Mouse (Mus musculus) left cerebral cortex, postnatal 14 days (tissue): ENCODE data around the gene Sez6l2. TPM values are rescaled to one million over a fixed set of nuclear protein-coding genes. Genes with fewer than 3 reads are reported as not detected.

ENCODE experiments used
- DNase-seq, 2 experiments: peaks; one replicate each; pipeline ENCODE4 v3.0.0; 2021 to 2022; ENCODE audit warnings: low spot score in 2 of 2, mixed read lengths in 1 of 2
- intact Hi-C: fragments of 180-260 bp; cut with DNase I; formaldehyde crosslinking; loops from one replicate; pipeline ENCODE4 v1.15.1; 2025
- total RNA-seq, 2 experiments: library from RNA; stranded (reverse); gene quantifications; 2 replicates each; pipeline ENCODE4 v1.2.3; 2021

Sez6l2 gene
- total RNA-seq, 2 experiments from 2014 or later, result 335 to 339 TPM

DNA sequence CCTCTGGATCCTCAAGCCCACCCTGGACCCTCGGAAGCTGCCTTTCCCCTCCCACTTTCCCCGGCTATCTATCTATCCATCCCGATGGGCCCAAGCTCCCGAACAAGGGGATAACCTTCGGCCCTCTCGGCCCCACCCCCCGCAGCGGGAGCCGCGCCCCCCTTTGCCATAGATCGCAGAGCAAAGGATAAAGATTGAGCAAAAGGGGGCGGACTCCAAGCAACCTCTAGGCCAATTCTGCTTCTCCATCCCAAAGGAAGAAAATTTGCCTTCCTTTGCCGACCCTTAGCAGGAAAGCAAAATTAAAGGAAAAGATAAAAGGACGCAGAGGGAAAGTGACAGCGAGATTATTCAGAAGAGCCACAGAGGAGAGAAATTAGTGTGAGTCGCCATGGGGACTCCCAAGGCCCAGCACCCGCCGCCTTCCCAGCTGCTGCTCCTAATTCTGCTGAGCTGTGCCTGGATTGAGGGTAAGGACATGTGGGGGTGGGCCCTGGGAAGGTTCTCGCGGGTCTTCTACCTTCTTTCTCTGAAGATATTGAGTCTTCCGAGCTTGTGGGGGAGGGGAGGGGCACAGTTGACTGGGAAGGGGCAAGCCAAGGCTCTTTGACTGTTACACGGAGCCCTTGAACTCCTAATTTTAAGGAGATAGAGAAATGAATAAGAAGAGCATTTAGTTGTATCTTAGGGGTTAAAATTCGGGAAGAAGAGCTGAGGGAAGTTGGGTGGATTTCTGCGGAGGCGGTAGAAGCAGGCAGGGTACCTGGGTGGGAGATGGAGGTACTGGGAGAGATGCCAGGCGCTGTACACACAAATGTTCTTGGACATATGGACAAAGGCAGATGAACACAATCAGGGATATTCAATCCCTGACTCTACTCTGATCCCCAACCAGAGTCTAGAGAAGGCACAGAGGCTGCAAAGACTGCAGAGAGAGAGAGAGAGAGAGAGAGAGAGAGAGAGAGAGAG is 568 bp downstream of the Sez6l2 start:
- intact Hi-C loops, result loop anchor here (5.0 kb wide), 1 partner anchor 69 kb away; the partner anchor contains the start of gene Taok2
- DNase-seq, result peak; percentile 46 to 57

DNA sequence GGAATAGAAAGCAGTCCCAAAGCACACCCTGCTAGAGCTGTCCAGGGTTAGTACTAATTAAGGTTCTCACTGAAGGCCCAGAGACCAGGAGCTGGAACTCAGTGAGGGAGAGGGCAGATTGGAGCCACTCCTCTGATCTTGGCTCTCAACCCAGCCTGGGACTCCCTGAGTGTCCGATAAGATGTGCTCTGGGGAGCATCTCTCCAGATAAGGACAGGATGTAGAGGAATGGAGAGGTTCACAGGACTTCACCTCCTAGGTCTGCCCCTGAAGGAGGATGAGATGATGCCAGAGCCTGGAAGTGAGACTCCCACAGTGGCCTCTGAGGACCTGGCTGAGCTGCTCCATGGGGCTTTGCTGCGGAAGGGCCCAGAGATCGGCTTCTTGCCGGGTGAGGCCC is 1.4 kb downstream of the Sez6l2 start:
- no peak for DNase-seq
- intact Hi-C loops, result loop anchor here (5.0 kb wide), 1 partner anchor 69 kb away; the partner anchor contains the start of gene Taok2

- intact Hi-C loops, result loop anchor here (5.0 kb wide), 1 partner anchor 70 kb away; the partner anchor contains the start of gene Taok2
- no peak for DNase-seq
Observed at GRCm38 (mm10) chr7:126952646-126953045, 2.3 kb downstream of the Sez6l2 start.

DNA sequence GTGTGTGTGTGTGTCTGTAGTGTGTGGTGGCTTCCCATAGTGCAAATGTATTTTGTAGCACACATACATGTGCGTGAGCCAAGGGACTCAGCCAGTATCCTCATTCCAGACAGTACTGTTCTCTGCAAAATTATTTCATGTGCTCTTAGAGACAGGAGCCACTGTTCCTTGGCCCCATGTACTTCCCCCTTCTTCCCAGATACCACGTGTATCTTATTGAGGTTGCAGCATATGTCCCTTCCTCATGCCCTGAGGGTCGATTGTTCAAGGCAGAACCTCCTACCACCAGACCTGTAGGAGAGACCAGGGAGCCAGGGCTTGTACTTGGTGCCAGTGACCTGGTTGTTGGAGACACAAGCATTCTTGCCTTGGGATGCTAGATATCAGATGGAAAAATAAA is 4.8 kb downstream of the Sez6l2 start:
- intact Hi-C loops, result no loop called here
- DNase-seq, result no peak

DNA sequence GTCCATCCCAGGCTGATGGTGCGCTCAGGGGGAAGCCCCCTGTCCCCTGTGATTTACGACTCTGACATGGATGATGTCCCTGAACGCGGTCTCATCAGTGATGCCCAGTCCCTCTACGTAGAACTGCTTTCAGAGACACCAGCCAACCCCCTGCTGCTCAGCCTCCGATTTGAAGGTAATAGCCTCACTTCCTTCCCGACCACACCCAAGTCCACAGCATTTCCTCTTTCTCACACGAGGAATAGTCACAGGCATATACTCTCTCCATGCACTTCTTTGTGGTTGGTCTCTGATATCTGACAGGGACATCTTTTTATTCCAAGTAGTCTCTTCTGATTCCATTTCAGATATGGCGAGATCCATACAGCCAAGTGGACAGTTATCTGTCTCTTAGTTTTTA is 9.4 kb downstream of the Sez6l2 start:
- intact Hi-C loops, result no loop called here
- no peak for DNase-seq

GRCm38 (mm10) chr7:126961095-126961494 is 10.7 kb downstream of the Sez6l2 start:
- intact Hi-C loops, result no loop called here
- DNase-seq, result no peak

DNA sequence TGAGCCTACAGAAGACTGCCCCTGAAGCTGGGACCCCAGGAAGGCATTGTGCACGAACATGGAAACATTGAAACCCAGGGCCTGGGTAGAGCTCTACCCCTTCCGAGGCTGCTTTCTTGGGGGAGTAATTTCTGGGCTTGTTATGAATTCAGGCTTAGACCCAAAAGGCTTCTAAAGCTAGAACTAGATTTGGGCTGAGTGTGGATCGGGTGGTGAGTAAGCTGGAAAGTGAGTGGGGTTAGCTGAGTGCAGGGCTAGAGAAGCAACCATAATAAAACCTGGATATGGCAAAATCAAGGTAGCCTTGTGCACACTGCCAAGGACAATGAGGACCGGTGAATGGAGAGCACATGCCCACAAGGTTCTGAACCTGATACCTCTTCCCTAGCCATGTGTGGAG is 11.6 kb downstream of the Sez6l2 start:
- intact Hi-C loops, result no loop called here

GRCm38 (mm10) chr7:126963548-126964286 is 13.4 kb downstream of the Sez6l2 start:
- no peak for DNase-seq
- intact Hi-C loops, result no loop called here

More for the DNA sequence above, 11.6 kb downstream of the Sez6l2 start:
- no peak for DNase-seq

DNA sequence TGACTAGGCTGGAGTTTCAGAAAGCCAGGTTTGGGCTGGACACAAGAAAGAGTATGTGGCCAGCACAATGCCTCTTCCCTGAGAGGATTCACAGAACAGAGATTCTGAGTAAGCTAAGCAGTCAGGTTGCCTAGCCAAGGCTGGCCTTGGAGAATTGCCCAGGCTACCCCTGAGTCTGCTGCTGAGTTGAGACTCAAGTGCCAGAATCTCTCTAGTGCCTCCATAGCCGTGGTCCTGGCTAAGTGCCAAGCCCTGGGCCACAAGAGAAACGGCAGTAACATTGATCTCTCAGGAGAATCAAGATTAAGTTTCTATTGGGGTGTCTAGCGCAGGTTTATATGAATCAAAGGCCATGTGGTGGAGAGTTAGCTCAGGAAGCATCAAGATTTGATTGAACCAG is 15.2 kb downstream of the Sez6l2 start:
- intact Hi-C loops, result no loop called here
- no peak for DNase-seq

- intact Hi-C loops, result no loop called here
- no peak for DNase-seq
Observed at GRCm38 (mm10) chr7:126967361-126967760, 17.0 kb downstream of the Sez6l2 start.

DNA sequence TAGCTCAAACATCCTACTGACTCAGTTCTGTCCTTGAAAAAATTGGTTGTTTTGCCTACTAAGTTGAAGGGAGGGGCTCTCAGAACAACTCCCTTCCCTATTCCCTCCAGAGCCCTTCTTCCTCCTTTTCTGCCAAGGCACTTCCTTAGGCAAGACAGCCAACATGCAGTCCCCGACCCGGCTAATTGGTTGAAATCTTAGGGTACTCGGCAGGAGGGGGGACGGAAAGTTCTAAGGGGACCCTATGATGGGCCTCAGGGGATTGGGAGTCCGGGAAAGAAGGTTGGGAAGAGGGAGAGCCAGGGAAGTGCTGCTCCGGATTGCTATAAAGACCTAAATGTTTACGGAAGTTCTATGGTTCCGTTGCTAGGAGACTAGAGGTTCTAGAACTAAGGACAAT is 25.1 kb downstream of the Sez6l2 start:
- intact Hi-C loops, result loop anchor here (5.0 kb wide), 1 partner anchor 42 kb away; the partner anchor contains the start of genes Pagr1a and Pagr1b
- no peak for DNase-seq

- no peak for DNase-seq
- intact Hi-C loops, result loop anchor here (5.0 kb wide), 1 partner anchor 42 kb away; the partner anchor contains the start of genes Pagr1a and Pagr1b
Observed at GRCm38 (mm10) chr7:126975893-126975949, 25.4 kb downstream of the Sez6l2 start, which contains the start of gene Cdipt. Cdipt (plus strand) TSS chr7:126975914.

GRCm38 (mm10) chr7:126975950-126976866 is 25.8 kb downstream of the Sez6l2 start, which contains the start of gene Cdiptos:
Cdiptos (minus strand) TSS chr7:126976098.
- intact Hi-C loops, result loop anchor here (5.0 kb wide), 1 partner anchor 41 kb away; the partner anchor contains the start of genes Pagr1a and Pagr1b

DNA sequence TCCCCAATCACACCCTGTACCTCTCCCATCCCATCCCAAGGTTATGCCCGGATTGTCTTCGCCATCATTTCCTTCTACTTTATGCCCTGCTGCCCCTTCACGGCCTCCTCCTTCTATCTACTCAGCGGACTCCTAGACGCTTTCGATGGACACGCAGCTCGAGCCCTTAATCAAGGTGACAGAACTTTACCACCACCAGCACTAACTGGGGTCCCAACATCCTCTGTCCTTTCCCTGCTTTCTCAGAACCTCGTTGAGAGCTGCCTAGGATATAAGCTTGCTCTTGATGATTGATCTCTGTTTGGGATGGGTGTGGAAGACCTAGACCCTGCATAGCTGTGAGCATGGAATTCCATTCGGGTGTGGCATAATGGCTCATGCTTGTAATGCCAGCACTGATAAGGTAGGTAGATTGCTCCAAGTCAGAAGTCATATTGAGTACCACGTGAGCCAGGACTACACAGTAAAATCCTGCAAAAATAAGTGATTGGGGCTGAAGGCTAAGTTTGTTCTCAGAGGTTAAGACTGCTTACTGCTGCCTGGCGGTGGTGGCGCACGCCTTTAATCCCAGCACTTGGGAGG is 26.6 kb downstream of the Sez6l2 start:
- intact Hi-C loops, result loop anchor here (5.0 kb wide), 1 partner anchor 40 kb away; the partner anchor contains the start of genes Pagr1a and Pagr1b
- no peak for DNase-seq

More at GRCm38 (mm10) chr7:126975950-126976866, 25.8 kb downstream of the Sez6l2 start, which contains the start of gene Cdiptos:
- DNase-seq, result peak; percentile 97 to 98

DNA sequence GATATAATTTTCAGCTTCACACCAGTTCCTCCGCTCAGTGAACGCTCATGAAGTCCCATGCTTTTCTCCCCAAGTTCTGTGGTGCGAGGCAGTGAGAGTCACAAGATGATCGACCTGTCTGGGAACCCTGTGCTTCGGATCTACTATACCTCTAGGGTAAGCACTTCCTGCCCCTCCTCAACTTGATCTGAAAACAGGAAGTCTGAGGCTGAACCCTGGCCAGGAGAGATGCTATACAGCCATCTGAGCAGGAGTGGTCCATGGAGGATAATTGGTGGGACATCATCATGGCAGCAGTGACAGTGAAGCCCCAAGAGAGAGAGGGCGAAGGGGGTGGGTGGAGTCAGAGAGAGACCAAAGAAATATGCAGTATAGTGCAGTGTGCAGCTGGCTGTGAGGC is 28.5 kb downstream of the Sez6l2 start:
- intact Hi-C loops, result loop anchor here (5.0 kb wide), 1 partner anchor 38 kb away; the partner anchor contains the start of genes Pagr1a and Pagr1b
- no peak for DNase-seq

- intact Hi-C loops, result no loop called here
- DNase-seq, result no peak
Observed at GRCm38 (mm10) chr7:126981601-126982000, 31.2 kb downstream of the Sez6l2 start.

DNA sequence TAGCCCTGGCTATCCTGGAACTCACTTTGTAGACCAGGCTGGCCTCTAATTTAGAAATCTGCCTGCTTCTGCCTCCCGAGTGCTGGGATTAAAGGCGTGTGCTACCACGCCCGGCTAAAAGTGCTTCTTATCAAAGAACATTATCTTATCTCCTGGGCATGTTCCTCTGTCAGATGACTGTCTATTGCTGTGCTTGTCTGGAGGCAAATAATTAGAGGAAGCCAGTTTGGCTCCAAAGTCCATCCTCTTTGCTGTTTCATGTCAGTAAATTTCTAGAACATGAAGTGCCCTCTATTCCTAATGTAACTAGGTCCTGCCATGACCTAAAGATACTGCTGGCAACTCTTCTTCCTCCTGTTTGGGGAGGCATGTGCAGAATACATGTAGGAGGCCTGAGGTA is 31.7 kb downstream of the Sez6l2 start:
- intact Hi-C loops, result no loop called here

DNA sequence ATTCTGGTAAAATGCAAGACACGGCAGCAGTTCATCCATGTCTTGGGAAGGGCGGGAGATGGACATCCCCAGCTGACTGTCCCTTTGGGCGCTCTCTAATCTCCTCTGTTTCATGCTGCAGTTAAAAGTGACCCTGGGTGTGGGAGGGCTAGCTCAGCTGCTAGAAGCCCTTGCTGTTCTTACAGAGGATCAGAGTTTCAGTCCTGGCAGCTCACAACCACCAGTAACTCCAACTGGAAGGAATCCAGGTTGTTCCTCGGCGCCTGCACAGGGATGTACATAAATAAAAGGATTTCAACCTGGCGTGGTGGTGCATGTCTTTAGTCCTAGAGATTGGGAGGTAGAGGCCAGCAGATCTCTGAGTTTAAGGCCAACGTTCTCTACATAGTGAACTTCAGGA is 32.8 kb downstream of the Sez6l2 start:
- intact Hi-C loops, result no loop called here
- no peak for DNase-seq

More for the DNA sequence above, 31.7 kb downstream of the Sez6l2 start:
- no peak for DNase-seq
